Mouse (Mus musculus) mesoderm, embryonic 11.5 days (tissue): ENCODE measurements around the gene Sgms1.

ENCODE experiments used
- DNase-seq: peaks from one replicate; pipeline ENCODE4 v3.0.0-alpha.2; 2012; ENCODE audit warnings: low read depth, low spot score

The Sgms1 gene

DNA sequence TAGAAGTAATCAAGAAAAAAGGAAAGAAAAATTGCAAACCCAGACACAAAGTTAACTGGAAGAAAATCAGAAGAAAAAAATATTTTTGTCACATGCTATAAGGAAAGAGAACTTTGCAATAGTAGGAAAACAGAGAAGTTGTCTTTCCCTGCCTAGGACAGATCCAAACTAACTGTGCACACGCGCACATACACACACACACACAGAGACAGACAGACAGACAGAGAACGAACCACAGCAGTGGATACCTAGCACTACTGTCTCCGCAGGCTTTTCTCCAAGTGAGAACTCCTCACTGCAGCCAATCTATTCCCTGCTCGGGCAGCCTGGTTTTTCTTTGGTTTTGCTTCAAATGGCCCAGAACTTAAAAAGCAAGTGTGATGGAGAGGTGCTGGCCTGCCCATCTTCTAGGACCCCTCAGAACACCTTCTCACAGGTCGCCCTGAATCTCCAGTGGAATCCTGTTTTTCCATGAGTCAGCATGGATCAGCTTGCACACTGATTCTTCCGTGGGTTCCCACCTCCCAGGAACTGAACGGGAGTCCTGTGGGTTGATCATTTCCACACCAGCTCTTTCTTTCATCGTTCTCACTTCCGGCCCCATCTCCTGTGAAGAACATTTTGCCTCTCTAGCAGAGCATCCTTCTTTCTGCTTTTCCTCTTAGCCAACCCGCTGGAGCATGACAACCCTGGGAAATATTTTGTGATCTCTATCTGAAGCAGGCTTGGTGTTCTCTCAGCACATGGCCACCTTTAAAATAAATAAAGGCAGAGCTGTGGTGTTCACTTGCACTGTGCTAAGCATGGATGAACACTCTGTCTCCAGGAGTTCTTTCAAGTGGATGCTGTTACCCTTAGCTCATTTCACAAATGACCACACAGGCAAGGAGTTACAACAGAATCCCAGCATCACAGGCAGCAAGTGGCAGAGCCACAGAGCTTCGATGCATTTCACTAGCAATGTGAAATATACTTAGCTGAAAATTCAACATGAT lies 96.4 kb downstream of the Sgms1 start:
- DNase-seq, result no peak

DNA sequence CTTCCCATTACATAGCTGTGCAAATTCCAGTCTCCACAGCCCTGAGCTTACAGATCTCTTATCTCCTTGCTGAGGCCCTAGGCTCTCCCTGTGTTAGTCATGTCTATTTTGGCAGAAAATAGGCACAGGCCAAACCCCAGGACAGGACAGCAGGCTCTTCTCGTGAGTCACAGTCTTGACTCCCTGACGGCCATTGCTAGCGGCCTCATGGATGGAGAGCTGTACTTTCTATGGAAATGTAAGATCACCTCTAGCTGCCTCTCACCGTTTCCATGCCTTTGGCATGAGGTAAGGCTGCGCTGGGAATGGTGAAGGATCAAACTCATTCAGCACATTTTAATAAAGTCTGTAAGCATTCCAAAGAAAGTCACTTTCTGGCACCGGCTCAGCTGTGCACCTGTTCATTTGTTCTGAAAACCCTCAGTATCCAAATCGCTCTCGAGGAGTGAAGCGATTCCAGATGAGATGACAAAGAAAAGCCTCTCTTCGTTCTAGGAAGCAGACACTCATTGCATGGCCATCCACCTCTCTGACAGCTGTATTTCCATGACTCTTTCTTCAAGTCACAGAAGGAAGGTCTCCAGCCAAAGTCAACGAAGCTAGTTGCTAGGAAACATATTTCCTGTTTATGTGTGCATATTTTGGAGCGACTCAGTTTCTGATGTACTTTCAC lies 97.3 kb downstream of the Sgms1 start:
- DNase-seq, result no peak

DNA sequence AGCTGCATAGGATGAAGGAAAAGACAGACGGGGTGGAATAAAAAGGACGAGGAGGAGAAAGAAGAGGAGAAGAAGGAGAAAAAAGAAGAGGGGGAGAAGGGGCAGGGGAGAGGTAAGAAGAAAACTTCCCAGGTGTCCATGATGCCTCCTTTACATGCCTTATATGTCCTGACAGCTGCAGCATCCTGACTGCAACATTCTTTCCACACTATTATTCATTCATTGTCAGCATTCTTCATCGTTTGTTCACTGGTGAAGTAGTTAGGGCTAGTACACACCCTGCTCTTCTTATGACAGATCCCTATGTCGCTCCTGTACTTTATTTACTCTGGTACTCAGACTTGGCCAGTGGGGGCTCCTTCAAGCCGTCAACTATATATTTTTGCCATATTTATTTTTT lies 98.4 kb downstream of the Sgms1 start:
- no peak for DNase-seq

DNA sequence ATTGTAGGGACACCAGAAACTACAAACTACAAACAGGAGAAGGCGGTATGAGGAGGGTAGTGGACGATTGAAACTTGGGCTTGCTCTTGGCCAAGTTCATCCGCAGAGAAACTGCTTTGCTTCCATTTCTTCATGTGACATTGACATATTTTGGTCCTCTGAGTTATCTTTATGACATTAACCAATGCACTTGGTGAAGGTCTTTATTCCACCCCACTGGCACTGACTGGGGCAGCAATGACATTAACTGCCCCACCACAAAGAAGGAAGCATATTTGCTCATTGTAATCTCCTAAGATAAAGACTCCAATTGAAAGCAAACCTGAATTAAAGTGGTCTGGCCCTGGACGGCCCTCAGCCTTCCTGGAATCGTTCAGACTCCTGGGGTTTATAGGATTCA lies 100.6 kb downstream of the Sgms1 start:
- no peak for DNase-seq

DNA sequence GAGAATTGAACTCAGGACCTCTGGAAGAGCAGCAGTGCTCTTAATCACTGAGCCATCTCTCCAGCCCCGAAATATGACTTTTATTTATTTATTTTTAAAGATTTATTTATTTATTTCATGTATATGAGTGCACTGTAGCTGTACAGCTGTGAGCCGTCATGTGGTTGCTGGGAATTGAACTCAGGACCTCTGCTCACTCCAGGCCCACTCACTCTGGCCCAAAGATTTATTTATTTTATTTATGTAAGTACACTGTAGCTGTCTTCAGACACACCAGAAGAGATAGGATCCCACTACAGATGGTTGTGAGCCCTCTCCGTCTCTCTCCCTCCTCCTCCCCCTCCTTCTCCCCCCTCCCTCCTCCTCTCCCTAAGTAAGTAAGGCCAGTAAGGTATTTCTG lies 101.7 kb downstream of the Sgms1 start:
- DNase-seq, result no peak

DNA sequence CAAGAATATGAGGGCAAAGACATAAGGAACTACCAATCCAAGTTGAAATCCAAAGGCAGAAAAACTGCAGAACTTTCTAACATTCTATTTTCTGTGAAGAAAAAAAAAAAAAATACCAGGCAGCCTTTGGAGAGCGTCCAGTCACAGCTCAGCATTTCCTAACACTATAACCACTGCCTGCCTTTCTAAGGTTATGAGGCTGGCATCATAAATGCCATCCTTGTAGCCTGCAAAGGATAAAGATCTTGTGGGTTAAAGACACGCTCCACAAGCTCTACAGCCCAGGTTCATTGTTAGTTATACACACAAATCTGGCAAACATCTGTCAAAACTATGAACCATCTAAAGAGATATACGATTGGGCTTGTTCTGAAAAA lies 104.1 kb downstream of the Sgms1 start:
- no peak for DNase-seq

GRCm38 (mm10) chr19:32284681-32285454 lies 104.6 kb downstream of the Sgms1 start:
- no peak for DNase-seq

- DNase-seq, result no peak
Observed at GRCm38 (mm10) chr19:32281917-32282316, 107.6 kb downstream of the Sgms1 start.

DNA sequence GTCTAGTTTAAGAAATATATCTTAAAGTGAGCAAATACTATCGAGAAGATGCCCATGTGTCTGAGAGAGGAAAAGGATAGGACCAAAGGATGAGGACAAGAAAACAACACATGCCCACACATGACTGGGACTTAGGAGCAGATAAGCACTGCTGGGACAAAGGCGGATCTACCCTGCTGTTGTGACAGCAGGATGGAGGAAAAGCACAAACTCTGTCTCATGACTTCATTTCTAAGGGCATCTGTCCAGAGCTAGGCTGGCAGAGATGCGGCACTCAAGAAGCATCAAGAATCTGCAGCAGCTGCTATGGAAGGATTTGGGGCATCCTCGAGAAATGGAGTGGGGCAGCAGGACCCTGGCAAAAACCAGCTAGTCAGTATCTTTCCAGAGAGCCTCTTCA lies 109.1 kb downstream of the Sgms1 start:
- no peak for DNase-seq

GRCm38 (mm10) chr19:32279400-32279799 lies 110.1 kb downstream of the Sgms1 start:
- no peak for DNase-seq

DNA sequence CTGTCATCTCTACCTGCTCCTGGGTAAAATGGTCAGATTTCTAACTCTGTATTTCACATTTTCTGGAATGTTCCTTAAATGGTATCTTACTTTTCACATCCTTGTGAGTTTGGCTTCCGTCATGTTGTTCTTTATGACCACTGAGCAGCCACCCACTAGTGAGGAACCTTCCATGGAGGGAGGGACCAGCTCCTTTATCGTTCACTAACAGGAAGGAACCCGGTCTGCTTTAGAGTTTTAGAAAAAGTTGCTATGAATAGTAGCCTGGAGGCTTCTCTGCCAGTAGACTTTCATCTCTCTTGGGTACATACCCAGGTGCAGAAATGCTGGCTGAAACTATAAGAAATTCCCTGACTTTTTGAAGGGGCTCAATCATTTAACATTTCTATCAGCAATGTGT lies 111.6 kb downstream of the Sgms1 start:
- DNase-seq, result no peak

GRCm38 (mm10) chr19:32277287-32277686 lies 112.2 kb downstream of the Sgms1 start:
- DNase-seq, result no peak

DNA sequence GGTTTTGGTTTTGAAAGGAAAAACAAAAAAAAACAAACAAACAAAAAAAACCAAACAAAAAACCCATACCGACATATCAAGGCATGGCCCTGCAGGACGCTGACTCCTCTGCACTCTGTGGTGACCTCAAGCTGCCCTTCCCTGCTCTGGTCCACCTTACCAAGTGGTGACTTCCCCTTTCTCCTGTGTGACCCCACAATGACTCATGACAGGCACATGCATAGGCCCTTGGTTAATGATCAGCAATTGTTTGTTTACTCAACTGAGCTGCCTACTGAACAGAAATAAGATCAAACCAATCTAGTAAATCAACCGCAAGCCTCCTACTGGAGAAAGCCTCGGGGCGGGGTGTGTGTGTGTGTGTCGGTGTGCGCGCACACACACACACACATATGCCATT lies 112.7 kb downstream of the Sgms1 start:
- no peak for DNase-seq

- no peak for DNase-seq
Observed at GRCm38 (mm10) chr19:32276263-32276662, 113.3 kb downstream of the Sgms1 start.

- DNase-seq, result no peak
Observed at GRCm38 (mm10) chr19:32275068-32275925, 114.2 kb downstream of the Sgms1 start.

- DNase-seq, result no peak
Observed at GRCm38 (mm10) chr19:32274145-32274544, 115.4 kb downstream of the Sgms1 start.

GRCm38 (mm10) chr19:32273714-32274113 lies 115.8 kb downstream of the Sgms1 start:
- DNase-seq, result no peak

DNA sequence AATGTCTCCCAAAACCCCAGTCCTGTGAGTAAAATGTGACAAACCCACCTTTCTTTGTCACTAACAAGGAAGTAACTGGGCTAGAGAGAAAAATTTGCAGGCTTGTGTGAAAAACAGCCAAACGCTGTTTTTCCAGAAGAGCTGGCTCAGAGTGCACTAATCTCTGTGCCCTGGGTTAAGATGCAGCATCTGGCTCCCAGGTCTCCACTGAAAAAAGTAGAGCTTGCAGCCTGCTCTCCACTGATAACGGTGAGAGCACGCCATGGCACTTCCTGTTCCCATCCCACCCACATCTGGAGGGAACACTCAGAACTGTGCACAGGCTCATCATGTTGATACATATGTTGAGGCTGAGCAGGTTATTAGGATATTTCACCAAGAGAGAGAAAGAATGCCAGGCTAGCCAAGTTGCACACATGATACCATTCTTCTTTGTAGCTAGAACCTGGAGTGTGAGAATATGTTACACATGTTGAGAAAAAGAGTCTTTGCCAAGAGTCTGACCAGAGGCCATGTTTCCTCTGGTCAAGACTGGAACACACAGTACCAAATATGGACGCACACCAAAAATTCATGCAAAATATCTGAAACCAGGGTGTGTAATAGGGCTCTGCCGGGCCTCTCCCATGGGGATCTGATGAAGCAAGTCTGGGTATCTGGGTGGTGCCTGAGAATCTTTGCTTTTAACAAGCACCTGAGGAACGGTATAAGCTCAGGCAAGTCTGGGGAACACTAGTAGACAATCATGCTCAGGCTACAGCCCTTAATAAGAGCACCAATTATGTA lies 116.8 kb downstream of the Sgms1 start:
- no peak for DNase-seq

DNA sequence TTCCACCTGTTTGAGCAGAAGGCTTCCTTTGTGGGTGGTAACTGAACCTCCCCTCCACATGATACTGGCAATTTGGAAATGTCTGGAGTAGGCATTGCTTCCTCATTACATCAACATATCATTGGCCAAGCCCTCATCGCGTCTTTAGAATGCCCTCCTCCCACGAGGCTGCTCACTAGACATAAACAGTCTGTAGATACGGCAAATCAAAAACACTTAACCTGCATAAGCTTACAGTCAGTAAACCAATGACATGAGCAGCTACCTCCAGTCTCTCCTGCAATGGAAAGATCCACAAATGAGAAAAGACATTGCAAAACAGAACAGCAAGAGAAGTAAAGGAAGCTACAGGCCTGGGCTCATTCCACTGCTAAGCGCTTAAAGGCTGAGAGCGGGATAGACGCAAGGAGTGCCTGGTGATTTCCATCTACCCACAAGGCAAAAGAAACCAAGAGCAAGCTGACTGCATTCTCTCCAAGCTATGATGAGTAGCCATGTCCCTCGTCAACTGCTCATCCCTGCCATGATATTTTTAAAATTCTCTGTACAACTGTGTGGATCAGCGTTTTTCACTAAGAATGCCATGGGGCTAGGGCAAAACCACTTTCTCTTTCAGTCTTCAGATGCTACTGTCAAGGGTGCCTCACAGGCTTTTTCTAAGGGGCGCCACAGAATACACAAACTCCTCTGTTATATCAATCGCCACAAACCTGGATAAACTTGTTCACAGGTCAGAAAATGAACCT lies 117.9 kb downstream of the Sgms1 start:
- no peak for DNase-seq

GRCm38 (mm10) chr19:32269844-32270176 lies 119.7 kb downstream of the Sgms1 start:
- no peak for DNase-seq
